Mouse (Mus musculus) heart, postnatal 0 days (tissue): ENCODE measurements around the gene Gm9922.

Experiments used
- CTCF ChIP-seq: IDR thresholded peaks from 2 replicates; pipeline ENCODE4 v1.5.1; 2016; ENCODE audit warnings: antibody characterized with exemption, control low read depth, low read depth
- EP300 ChIP-seq: IDR thresholded peaks from 2 replicates; pipeline ENCODE4 v1.6.1; 2016; ENCODE audit warnings: antibody characterized with exemption, low read depth

DNA sequence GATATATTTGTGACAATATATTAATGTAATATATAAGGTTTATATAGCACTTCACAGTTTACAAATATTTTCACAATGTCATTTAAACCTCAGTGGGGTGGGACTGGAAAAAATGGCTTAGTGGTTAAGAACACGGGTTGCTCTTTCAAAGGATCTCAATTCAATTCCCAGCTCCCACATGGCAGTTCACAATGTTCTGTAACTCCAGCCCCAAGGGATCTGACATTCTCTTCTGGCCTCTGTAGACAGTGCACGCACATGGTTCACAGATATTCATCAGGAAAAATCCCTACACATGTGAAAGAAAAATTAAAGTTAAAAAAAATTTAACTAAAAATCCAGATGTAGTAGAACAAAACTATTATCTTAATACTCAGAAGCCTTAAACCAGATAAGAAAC, 41.2 kb downstream of the Gm9922 start:
- no peak for TF ChIP-seq CTCF
- TF ChIP-seq EP300 = no peak
